Mouse (Mus musculus): ENCODE results near the gene Tsr3. TPM values are rescaled to one million over a fixed set of nuclear protein-coding genes. Genes with fewer than 3 reads are reported as not detected.

Tsr3 gene
- total and polyA plus RNA-seq, 3 experiments = 38.7 to 42.3 (median 40.8) TPM

DNA sequence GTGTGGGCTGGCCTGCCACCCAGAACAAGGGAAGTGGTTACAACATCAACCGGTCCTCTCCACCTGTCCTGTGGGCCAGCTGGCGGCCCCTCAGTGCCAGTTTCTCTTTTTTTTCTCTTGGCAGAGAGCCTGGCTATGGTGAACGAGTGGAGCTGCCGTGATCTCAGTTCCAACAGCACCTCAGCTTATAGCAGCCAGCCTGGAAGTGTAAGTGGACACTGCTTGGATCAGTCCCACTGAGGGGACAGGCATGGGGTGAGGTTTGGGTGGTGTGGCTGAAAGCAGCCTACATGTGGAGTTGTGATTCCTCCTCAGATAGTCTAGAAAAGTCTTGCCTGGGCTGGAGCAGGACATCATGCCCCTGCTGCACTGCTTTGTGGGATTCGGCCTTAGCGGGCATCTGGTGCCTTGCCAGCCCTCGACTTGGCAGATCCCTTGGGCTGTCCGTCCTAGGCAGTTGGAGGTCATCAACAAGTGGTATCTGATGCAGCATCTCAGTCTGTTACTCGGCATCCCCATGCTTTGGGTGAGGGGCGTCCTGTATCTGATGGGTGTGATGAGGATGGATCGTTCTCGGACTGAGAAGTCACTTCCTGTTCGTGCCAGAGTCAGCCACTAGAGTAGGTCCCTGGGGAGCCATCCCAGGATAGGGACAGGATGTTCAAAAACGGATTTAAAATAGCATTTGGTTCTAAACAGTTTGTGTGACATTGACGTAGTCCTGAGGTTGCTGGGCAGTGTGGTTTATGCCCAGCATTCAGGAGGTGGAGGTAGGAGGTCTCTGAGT is 29.1 kb upstream of the Tsr3 start:
- Histone ChIP-seq H3K4me1 (ENCODE audit: control insufficient read depth in 1 of 2, insufficient read depth in 2 of 2) (peaks cover 4 to 16% of the 10 kb centered on the region in 2 experiments; a peak in 2 of 4 replicates), H3K27ac (ENCODE audit: insufficient read depth, low read depth) (no peak overlapping the region), H3K9me3 (replicated peaks; ENCODE audit: low read length) (no peaks in the 10 kb centered on the region), H3K4me2 (ENCODE audit: insufficient read depth, low read depth, poor library complexity, severe bottlenecking) (no peak overlapping the region), H3K4me3 (replicated peaks in 1 of 3; ENCODE audit: low read depth in 2 of 3, low read length in 2 of 3, poor library complexity in 1 of 3) (no peak overlapping the region), H3K79me2 (replicated peaks; ENCODE audit: control insufficient read depth, extremely low read depth, insufficient read depth, poor library complexity, severe bottlenecking) (no peaks in the 10 kb centered on the region), H3K9ac (ENCODE audit: insufficient read depth, low read depth) (no peak overlapping the region), H3K27me3 (replicated peaks) (no peaks in the 10 kb centered on the region), H3K36me3 (replicated peaks in 1 of 2; ENCODE audit: control insufficient read depth in 1 of 2, insufficient read depth in 1 of 2, low read length in 1 of 2) (peaks cover 72 to 92% of the 10 kb centered on the region in 2 experiments)
- DNase-seq (ENCODE audit: extremely low read depth) = peak; percentile 50
- dilution Hi-C loops (cut with MboI; ENCODE audit: extremely low pct_ligation_motif_present, extremely low pct_unique_long_range_greater_than_20kb, low sequenced_read_pairs) (no loop called here), in situ Hi-C loops (cut with MboI; ENCODE audit: low pct_ligation_motif_present, low pct_unique_long_range_greater_than_20kb, low sequenced_read_pairs) (no loop called here)
- TF ChIP-seq IRF4 (IDR thresholded peaks at IDR 0.05; ENCODE audit: low read depth, low read length) = no peak
- no peak for TF ChIP-seq KAT2A (IDR thresholded peaks at IDR 0.05; ENCODE audit: insufficient replicate concordance, low read length)
- no peak for TF ChIP-seq MAZ (IDR thresholded peaks at IDR 0.05; ENCODE audit: low read depth, low read length)
- TF ChIP-seq SMC3 (IDR thresholded peaks at IDR 0.05; ENCODE audit: low read depth, low read length) = no peak
- TF ChIP-seq E2F4 (IDR thresholded peaks at IDR 0.05; ENCODE audit: insufficient replicate concordance, low read depth, low read length) = no peak
- TF ChIP-seq ETS1 (conservative IDR thresholded peaks at IDR 0.05; ENCODE audit: low read depth, low read length) = no peak
- TF ChIP-seq RCOR1 (conservative IDR thresholded peaks at IDR 0.05; ENCODE audit: low read depth, low read length) = no peak
- no peak for TF ChIP-seq JUND (conservative IDR thresholded peaks at IDR 0.05; ENCODE audit: low read depth, low read length)
- no peak for TF ChIP-seq ELF1 (IDR thresholded peaks at IDR 0.05; ENCODE audit: low read depth, low read length)
- TF ChIP-seq EP300 (IDR thresholded peaks at IDR 0.05; ENCODE audit: low read length) = no peak
- no peak for TF ChIP-seq ZC3H11A (IDR thresholded peaks at IDR 0.05; ENCODE audit: low read depth, low read length)
- no peak for TF ChIP-seq MAFK (IDR thresholded peaks at IDR 0.05; ENCODE audit: insufficient replicate concordance, low read length)
- TF ChIP-seq USF2 (conservative IDR thresholded peaks at IDR 0.05; ENCODE audit: low read depth, low read length) = no peak
- TF ChIP-seq CTCF (conservative IDR thresholded peaks at IDR 0.05 in 1 of 2, IDR thresholded peaks at IDR 0.05 in 1 of 2; ENCODE audit: low read depth in 2 of 2, low read length in 2 of 2) = no peak
- no peak for TF ChIP-seq NELFE (IDR thresholded peaks at IDR 0.05; ENCODE audit: low read depth, low read length)
- TF ChIP-seq UBTF (IDR thresholded peaks at IDR 0.05; ENCODE audit: low read depth, low read length) = no peak
- no peak for TF ChIP-seq TCF12 (IDR thresholded peaks at IDR 0.05; ENCODE audit: low read depth, low read length)

DNA sequence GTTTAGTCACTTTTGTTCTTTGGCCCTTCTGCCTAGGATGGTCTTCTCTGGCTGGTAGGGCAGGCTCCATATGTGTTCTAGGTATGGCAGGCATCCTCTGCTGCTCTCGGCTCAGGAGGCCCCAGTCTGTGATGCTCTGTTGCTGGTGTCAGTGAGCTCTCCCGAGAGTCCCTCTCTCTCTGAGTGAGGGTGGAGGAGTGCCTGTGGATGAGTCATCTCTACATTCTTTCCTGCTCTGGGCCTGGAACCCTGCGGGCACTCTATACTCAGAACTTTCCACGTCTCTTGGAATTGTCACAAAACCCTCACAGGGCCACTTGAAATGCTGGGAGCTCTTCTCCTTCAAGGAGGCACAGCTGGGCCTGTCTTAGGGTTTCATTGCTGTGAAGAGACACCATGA is 28.3 kb upstream of the Tsr3 start:
- no peaks in the 10 kb centered on the region for H3K27me3 ChIP-seq (replicated peaks)
- no peaks in the 10 kb centered on the region for H3K79me2 ChIP-seq (replicated peaks; ENCODE audit: control insufficient read depth, extremely low read depth, insufficient read depth, poor library complexity, severe bottlenecking)
- TF ChIP-seq RAD21 (IDR thresholded peaks at IDR 0.05; ENCODE audit: low read depth, low read length) (no peak), E2F4 (IDR thresholded peaks at IDR 0.05; ENCODE audit: insufficient replicate concordance, low read depth, low read length) (no peak), RCOR1 (conservative IDR thresholded peaks at IDR 0.05; ENCODE audit: low read depth, low read length) (no peak), ZNF384 (IDR thresholded peaks at IDR 0.05; ENCODE audit: low read depth, low read length) (no peak), POLR2A (IDR thresholded peaks at IDR 0.05; ENCODE audit: low read depth, low read length) (no peak), NELFE (IDR thresholded peaks at IDR 0.05; ENCODE audit: low read depth, low read length) (no peak)
- no peak overlapping the region for H3K4me3 ChIP-seq (replicated peaks in 1 of 3; ENCODE audit: low read depth in 2 of 3, low read length in 2 of 3, poor library complexity in 1 of 3)
- peaks cover 4 to 16% of the 10 kb centered on the region in 2 experiments; a peak in 2 of 4 replicates for H3K4me1 ChIP-seq (ENCODE audit: control insufficient read depth in 1 of 2, insufficient read depth in 2 of 2)
- H3K4me2 ChIP-seq (ENCODE audit: insufficient read depth, low read depth, poor library complexity, severe bottlenecking) = no peak overlapping the region
- H3K9me3 ChIP-seq (replicated peaks; ENCODE audit: low read length) = no peaks in the 10 kb centered on the region
- no peak overlapping the region for H3K9ac ChIP-seq (ENCODE audit: insufficient read depth, low read depth)
- dilution Hi-C loops (cut with MboI; ENCODE audit: extremely low pct_ligation_motif_present, extremely low pct_unique_long_range_greater_than_20kb, low sequenced_read_pairs) (no loop called here), in situ Hi-C loops (cut with MboI; ENCODE audit: low pct_ligation_motif_present, low pct_unique_long_range_greater_than_20kb, low sequenced_read_pairs) (no loop called here)
- H3K36me3 ChIP-seq (replicated peaks in 1 of 2; ENCODE audit: control insufficient read depth in 1 of 2, insufficient read depth in 1 of 2, low read length in 1 of 2) = peaks cover 73 to 91% of the 10 kb centered on the region in 2 experiments
- no peak overlapping the region for H3K27ac ChIP-seq (ENCODE audit: insufficient read depth, low read depth)
- no peak for DNase-seq (ENCODE audit: extremely low read depth)

All from CH12.LX (cell line).